Mouse (Mus musculus) kidney, postnatal 0 days (tissue): ENCODE data around the gene Cdh12. TPM values are rescaled to one million over a fixed set of nuclear protein-coding genes. Genes with fewer than 3 reads are reported as not detected.

Experiments
- ATAC-seq: fragments of 200-750 bp; cut with Nextera tagmentation; replicated peaks from 2 replicates; pipeline ENCODE4 v1.8.0; 2017; ENCODE audit warnings: low read depth, moderate number of reproducible peaks, moderate TSS enrichment, moderate library complexity; ENCODE audit not compliant: low FRiP score
- DNase-seq: peaks from one replicate; pipeline ENCODE4 v3.0.0-alpha.2; 2016; ENCODE audit warnings: low spot score
- H3K27ac ChIP-seq: fragments of 300-500 bp; sonication (generic); 2 replicates; pipeline ENCODE4 v1.5.1; 2014; ENCODE audit warnings: mild to moderate bottlenecking
- H3K27me3 ChIP-seq: fragments of 300-500 bp; sonication (generic); 2 replicates; pipeline ENCODE4 v1.6.1; 2014; ENCODE audit warnings: low read length, mixed read lengths; ENCODE audit not compliant: insufficient read depth
- H3K36me3 ChIP-seq: fragments of 300-500 bp; sonication (generic); 2 replicates; pipeline ENCODE4 v1.6.1; 2014; ENCODE audit warnings: low read length, mixed read lengths; ENCODE audit not compliant: insufficient read depth
- H3K4me1 ChIP-seq: fragments of 300-500 bp; sonication (generic); replicated peaks from 2 replicates; pipeline ENCODE4 v1.6.1; 2014; ENCODE audit warnings: antibody characterized with exemption, low read length, mixed read lengths; ENCODE audit not compliant: insufficient read depth
- H3K4me2 ChIP-seq: fragments of 300-500 bp; sonication (generic); 2 replicates; pipeline ENCODE4 v1.6.1; 2014; ENCODE audit warnings: mild to moderate bottlenecking, low read length, moderate library complexity, mixed read lengths
- H3K4me3 ChIP-seq: fragments of 300-500 bp; sonication (generic); replicated peaks from 2 replicates; pipeline ENCODE4 v1.5.1; 2014; ENCODE audit warnings: low read depth, low read length
- H3K9ac ChIP-seq: fragments of 300-500 bp; sonication (generic); 2 replicates; pipeline ENCODE4 v1.6.1; 2014; ENCODE audit warnings: low read depth, low read length
- H3K9me3 ChIP-seq: fragments of 300-500 bp; sonication (generic); replicated peaks from 2 replicates; pipeline ENCODE4 v1.6.1; 2016; ENCODE audit warnings: low read length, inconsistent platforms, mixed read lengths
- CTCF ChIP-seq: IDR thresholded peaks from 2 replicates; pipeline ENCODE4 v1.5.1; 2016; ENCODE audit warnings: antibody characterized with exemption, low read depth, mild to moderate bottlenecking, moderate library complexity
- WGBS: fragments of 180-500 bp; shearing (Covaris S2); extraction: QIAGEN DNeasy Blood & Tissue Kit; methylation state at CpG from one replicate; pipeline ENCODE4 v1.1.7; 2014; 5-methylcytosine and 5-hydroxymethylcytosine counted together
- polyA plus RNA-seq: library from polyadenylated mRNA; unstranded; fragments of >200 nt; fragmentation: Nextera tagmentation; extraction: Ambion mirVana; gene quantifications from 2 replicates; pipeline ENCODE4 v1.2.1, GENCODE M21; 2015

Gene Cdh12
- polyA plus RNA-seq, 1 experiment from 2014 or later: 0.01 TPM

- Histone ChIP-seq H3K27ac (no peak overlapping the region), H3K4me3 (no peak overlapping the region), H3K4me1 (no peaks in the 10 kb centered on the region), H3K9me3 (no peaks in the 10 kb centered on the region), H3K36me3 (no peaks in the 10 kb centered on the region), H3K9ac (no peak overlapping the region), H3K4me2 (no peak overlapping the region), H3K27me3 (no peaks in the 10 kb centered on the region)
- WGBS: 77% methylated on average over 3 of the region's 3 CpGs
- TF ChIP-seq CTCF: no peak
- ATAC-seq (no peak), DNase-seq (no peak)
Observed at GRCm38 (mm10) chr15:20893471-20893870, 444.4 kb downstream of the Cdh12 start.

DNA sequence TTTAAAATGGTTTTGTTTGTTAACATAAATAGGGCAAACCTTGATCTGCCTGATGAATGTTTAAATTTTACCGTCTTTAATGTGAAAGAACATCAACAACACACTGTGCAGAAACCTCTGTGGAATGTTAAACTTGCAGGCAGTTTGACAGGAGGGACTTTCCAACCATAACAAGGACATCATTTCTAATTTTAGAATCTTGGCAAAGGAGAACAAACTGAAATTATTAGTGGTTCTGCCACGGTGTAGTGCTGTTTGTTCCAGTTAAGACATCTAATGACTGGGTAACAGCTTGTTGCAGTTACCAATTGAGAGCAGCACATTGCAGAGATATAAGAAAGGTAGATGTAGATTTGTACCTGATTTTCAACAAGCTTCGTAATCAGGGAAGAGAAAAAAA lies 453.5 kb downstream of the Cdh12 start:
- DNase-seq (peak; percentile 21), ATAC-seq (no peak)

DNA sequence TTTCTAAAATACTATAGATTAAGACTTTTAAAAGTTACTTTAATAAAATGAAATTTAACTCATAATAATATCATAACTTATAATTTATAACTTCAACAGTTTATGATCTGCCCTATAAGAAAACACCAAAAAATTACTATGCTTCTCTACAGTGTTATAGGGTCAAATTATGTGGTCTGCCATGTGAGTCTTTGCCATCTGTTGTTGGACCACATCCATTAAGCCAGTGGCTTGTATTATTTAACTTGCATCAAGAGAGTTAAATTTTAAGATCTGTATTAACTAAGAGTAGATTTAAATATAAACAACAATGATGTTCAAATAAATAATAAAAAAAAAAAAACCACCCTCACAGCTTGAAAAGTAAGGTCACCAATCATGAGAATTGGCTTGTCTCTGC lies 479.2 kb downstream of the Cdh12 start:
- no peaks in the 10 kb centered on the region for H3K36me3 ChIP-seq
- no peak overlapping the region for H3K4me2 ChIP-seq
- no peak for DNase-seq
- no peak overlapping the region for H3K9ac ChIP-seq
- ATAC-seq: no peak
- no peaks in the 10 kb centered on the region for H3K4me1 ChIP-seq
- no peak overlapping the region for H3K27ac ChIP-seq
- H3K27me3 ChIP-seq: no peaks in the 10 kb centered on the region
- no peak for TF ChIP-seq CTCF
- H3K9me3 ChIP-seq: no peaks in the 10 kb centered on the region
- no peak overlapping the region for H3K4me3 ChIP-seq

More for the DNA sequence above, 453.5 kb downstream of the Cdh12 start:
- no peak for TF ChIP-seq CTCF
- WGBS: 49% methylated on average over 3 of the region's 3 CpGs
- Histone ChIP-seq H3K27me3 (no peaks in the 10 kb centered on the region), H3K9me3 (no peaks in the 10 kb centered on the region), H3K4me2 (no peak overlapping the region), H3K4me3 (no peak overlapping the region), H3K27ac (no peak overlapping the region), H3K36me3 (no peaks in the 10 kb centered on the region), H3K9ac (no peak overlapping the region), H3K4me1 (no peaks in the 10 kb centered on the region)

GRCm38 (mm10) chr15:20944000-20944399 lies 494.9 kb downstream of the Cdh12 start:
- DNase-seq (no peak), ATAC-seq (no peak)
- no peaks in the 10 kb centered on the region for H3K9me3 ChIP-seq
- H3K36me3 ChIP-seq: no peaks in the 10 kb centered on the region
- H3K27me3 ChIP-seq: no peaks in the 10 kb centered on the region
- H3K9ac ChIP-seq: no peak overlapping the region
- no peak overlapping the region for H3K27ac ChIP-seq
- H3K4me3 ChIP-seq: no peak overlapping the region
- H3K4me1 ChIP-seq: no peaks in the 10 kb centered on the region
- H3K4me2 ChIP-seq: no peak overlapping the region
- TF ChIP-seq CTCF: no peak

DNA sequence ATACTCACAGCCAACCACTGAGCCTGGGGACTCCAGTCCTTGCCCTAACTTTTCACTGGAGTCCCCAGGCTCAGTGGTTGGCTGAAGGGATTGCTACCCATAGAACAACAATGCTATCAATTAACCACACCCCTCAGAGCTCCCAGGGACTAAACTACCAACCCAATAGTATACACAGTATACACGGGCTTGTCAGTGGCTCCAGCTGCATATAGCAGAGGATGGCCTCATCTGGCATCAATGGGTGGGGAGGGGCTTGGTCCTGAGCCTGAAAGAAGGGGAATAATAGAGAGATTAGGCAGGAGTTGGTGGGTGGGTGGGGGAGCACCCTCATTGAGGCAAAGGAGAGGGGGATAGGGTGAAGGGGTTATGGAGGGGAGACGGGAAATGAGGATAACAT lies 518.4 kb downstream of the Cdh12 start:
- ATAC-seq: no peak
- H3K27me3 ChIP-seq: no peaks in the 10 kb centered on the region
- no peak overlapping the region for H3K9ac ChIP-seq
- no peak overlapping the region for H3K4me3 ChIP-seq
- DNase-seq: no peak
- no peaks in the 10 kb centered on the region for H3K4me1 ChIP-seq
- 53% methylated on average over 2 of the region's 2 CpGs for WGBS
- no peaks in the 10 kb centered on the region for H3K9me3 ChIP-seq
- no peak overlapping the region for H3K27ac ChIP-seq
- H3K4me2 ChIP-seq: no peak overlapping the region
- no peak for TF ChIP-seq CTCF
- H3K36me3 ChIP-seq: no peaks in the 10 kb centered on the region

DNA sequence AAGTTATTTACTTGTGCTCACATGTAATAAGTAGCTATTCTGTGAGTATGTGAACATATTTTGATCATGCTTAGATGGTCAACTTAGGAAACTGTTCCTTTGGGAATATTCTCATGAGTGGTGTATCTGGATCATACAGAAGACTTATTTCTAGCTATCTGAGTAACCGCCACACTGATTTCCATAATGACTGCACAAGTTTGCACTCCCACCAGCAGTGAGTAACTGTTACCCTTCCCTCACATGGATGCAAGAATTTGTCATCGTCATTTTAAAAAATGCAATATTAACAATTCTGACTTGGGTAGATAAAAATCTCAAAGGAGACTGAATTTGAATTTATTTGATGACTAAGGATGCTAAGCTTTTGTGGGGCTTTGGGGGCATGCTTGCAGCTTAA lies 522.0 kb downstream of the Cdh12 start:
- no peak for DNase-seq
- Histone ChIP-seq H3K9me3 (no peaks in the 10 kb centered on the region), H3K9ac (no peak overlapping the region), H3K4me2 (no peak overlapping the region), H3K27me3 (no peaks in the 10 kb centered on the region), H3K36me3 (no peaks in the 10 kb centered on the region), H3K4me3 (no peak overlapping the region), H3K27ac (no peak overlapping the region), H3K4me1 (no peaks in the 10 kb centered on the region)
- 94% methylated on average over 2 of the region's 2 CpGs for WGBS
- no peak for ATAC-seq
- no peak for TF ChIP-seq CTCF

DNA sequence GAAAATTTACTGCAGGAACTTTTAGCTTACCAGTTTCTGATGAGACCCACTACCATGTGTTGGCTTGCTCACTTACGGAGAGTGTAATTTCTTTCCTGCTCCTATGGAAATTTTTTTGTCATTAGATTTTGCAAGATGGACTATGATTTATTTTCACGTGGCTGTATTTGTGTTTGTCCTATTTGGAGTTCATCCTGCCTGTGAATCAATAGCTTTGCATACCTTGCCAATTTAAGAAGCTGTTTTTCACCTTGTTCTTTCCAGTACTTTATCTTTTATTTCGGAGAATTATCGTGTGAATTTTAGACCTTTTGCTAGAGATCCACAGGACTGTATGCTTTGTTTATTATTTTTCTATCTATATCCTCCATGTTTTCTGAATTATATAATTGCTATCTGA lies 551.5 kb downstream of the Cdh12 start:
- H3K4me2 ChIP-seq: no peak overlapping the region
- H3K4me3 ChIP-seq: no peak overlapping the region
- no peaks in the 10 kb centered on the region for H3K27me3 ChIP-seq
- H3K36me3 ChIP-seq: no peaks in the 10 kb centered on the region
- no peak for TF ChIP-seq CTCF
- H3K4me1 ChIP-seq: no peaks in the 10 kb centered on the region
- H3K9me3 ChIP-seq: no peaks in the 10 kb centered on the region
- 78% methylated on average over 4 of the region's 4 CpGs for WGBS
- ATAC-seq (no peak), DNase-seq (no peak)
- H3K9ac ChIP-seq: no peak overlapping the region
- no peak overlapping the region for H3K27ac ChIP-seq
